Mouse (Mus musculus): Measurements from ENCODE around the gene Rims1. TPM values are rescaled to one million over a fixed set of nuclear protein-coding genes. Genes with fewer than 3 reads are reported as not detected.
A peak's percentile ranks its signal among the peaks of the same experiment; 100 is the strongest.

The Rims1 gene
- total RNA-seq, 4 experiments from 2014 or later = 310 to 353 (median 326) TPM

DNA sequence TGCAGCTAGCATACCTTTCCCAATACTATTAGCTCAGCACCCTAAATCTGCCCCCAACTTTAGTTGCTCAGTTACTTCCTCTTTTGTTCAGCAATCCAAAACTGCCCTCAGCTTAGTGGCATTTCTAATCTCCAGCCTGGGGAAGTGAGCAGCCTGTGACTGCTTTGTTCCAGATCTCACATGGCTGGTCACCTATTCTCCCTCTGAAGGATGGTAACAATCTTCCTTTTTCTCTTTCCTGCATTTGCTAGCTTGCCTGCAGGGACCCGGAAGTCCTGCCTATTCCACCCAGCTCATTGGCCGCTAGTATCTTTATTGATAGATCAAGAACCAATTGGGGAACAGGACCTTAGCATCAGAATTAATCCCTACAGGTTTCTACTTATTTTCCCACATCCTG is 551.5 kb downstream of the Rims1 start:
- no peak for DNase-seq (ENCODE audit: low spot score in 2 of 2)

- no peak for DNase-seq (ENCODE audit: low spot score in 2 of 2)
Measured at GRCm38 (mm10) chr1:22252873-22253272, 552.9 kb downstream of the Rims1 start.

- DNase-seq (ENCODE audit: low spot score in 2 of 2) = no peak
Measured at GRCm38 (mm10) chr1:22248898-22249386, 556.9 kb downstream of the Rims1 start.

DNA sequence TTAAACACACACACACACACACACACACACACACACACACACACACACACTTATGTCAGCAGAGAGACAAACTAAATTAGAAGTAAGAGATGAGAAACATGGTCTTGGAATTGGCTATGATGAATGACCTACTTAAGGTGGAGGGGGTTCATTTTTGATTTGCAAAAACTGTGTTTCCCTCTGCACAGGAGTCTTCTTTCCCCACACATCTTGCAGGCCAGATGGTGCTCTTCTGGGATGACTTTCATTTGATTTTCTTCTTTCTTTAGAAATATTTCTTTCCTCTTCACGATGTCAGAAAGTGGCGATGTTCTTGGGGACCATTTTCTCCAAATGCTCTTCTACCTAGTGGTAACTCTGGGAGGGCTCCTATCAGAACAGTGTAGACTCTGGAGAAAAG is 560.0 kb downstream of the Rims1 start:
- DNase-seq (ENCODE audit: low spot score in 2 of 2) = peak in 1 of 2 experiments; percentile 24

Data from left cerebral cortex, adult 8-10 months (tissue).